Mouse (Mus musculus) embryonic facial prominence, embryonic 12.5 days (tissue): ENCODE measurements around the gene Fbxo2. TPM values are rescaled to one million over a fixed set of nuclear protein-coding genes. Genes with fewer than 3 reads are reported as not detected.

ENCODE experiments used
- ATAC-seq: fragments of 200-750 bp; cut with Nextera tagmentation; 2 replicates; pipeline ENCODE4 v1.8.0; 2017; ENCODE audit not compliant: insufficient number of reproducible peaks, insufficient read depth, low FRiP score, low TSS enrichment
- H3K27ac ChIP-seq: fragments of 300-500 bp; sonication (generic); 2 replicates; pipeline ENCODE4 v1.5.1; 2016; ENCODE audit warnings: mild to moderate bottlenecking
- H3K27me3 ChIP-seq: fragments of 300-500 bp; sonication (generic); 2 replicates; pipeline ENCODE4 v1.6.1; 2016; ENCODE audit warnings: mild to moderate bottlenecking, moderate library complexity
- H3K36me3 ChIP-seq: fragments of 300-500 bp; sonication (generic); 2 replicates; pipeline ENCODE4 v1.6.1; 2016; ENCODE audit warnings: mild to moderate bottlenecking
- H3K4me1 ChIP-seq: fragments of 300-500 bp; sonication (generic); 2 replicates; pipeline ENCODE4 v1.6.1; 2016
- H3K4me2 ChIP-seq: fragments of 300-500 bp; sonication (generic); replicated peaks from 2 replicates; pipeline ENCODE4 v1.6.1; 2016; ENCODE audit warnings: mild to moderate bottlenecking, moderate library complexity
- H3K4me3 ChIP-seq: fragments of 300-500 bp; sonication (generic); 2 replicates; pipeline ENCODE4 v1.5.1; 2016; ENCODE audit warnings: mild to moderate bottlenecking
- H3K9ac ChIP-seq: fragments of 300-500 bp; sonication (generic); 2 replicates; pipeline ENCODE4 v1.6.1; 2016; ENCODE audit warnings: mild to moderate bottlenecking, moderate library complexity
- H3K9me3 ChIP-seq: fragments of 300-500 bp; sonication (generic); 2 replicates; pipeline ENCODE4 v1.6.1; 2016; ENCODE audit warnings: mild to moderate bottlenecking, moderate library complexity
- WGBS: fragments of 180-500 bp; shearing (Covaris S2); methylation state at CpG from one replicate; pipeline ENCODE4 v1.1.7; 2016; 5-methylcytosine and 5-hydroxymethylcytosine counted together
- polyA plus RNA-seq: library from polyadenylated mRNA; unstranded; fragments of >200 nt; fragmentation: Nextera tagmentation; extraction: Ambion mirVana; gene quantifications from 2 replicates; pipeline ENCODE4 v1.2.1, GENCODE M21; 2016

Gene Fbxo2
- polyA plus RNA-seq, 1 experiment from 2014 or later = 4.1 TPM

GRCm38 (mm10) chr4:148128241-148128640 lies 32.2 kb upstream of the Fbxo2 start:
- Histone ChIP-seq H3K27ac (no peak overlapping the region), H3K4me3 (no peak overlapping the region), H3K4me2 (no peak overlapping the region), H3K27me3 (peaks cover 28% of the 10 kb centered on the region), H3K4me1 (peaks cover 6% of the 10 kb centered on the region; the same call in 1 of the 2 replicates), H3K36me3 (no peaks in the 10 kb centered on the region), H3K9ac (no peak overlapping the region), H3K9me3 (no peaks in the 10 kb centered on the region)
- 57% methylated on average over 1 of the region's 1 CpGs for WGBS
- ATAC-seq = no peak

DNA sequence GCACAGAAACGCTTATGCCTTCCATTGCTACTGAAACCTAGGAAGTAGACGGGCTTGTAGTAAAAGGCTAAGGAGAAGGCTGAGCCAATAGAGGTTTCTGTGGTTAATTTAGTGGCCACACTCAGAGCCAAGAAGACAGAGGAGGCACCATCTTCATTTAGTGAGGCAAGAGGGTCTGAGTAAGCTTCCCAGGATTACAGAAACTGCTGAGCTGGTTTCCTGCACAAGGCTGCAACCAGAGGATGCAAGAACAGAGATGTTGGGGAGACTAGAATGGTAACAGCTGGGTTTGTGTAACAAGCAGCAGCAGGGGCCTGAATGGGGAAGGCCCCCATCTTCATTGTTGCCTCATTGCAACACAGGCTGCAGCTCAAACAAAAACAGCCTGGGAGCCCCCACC lies 31.7 kb upstream of the Fbxo2 start:
- Histone ChIP-seq H3K27me3 (peaks cover 28% of the 10 kb centered on the region), H3K9ac (no peak overlapping the region), H3K27ac (no peak overlapping the region), H3K4me2 (no peak overlapping the region), H3K9me3 (no peaks in the 10 kb centered on the region), H3K4me1 (peaks cover 6% of the 10 kb centered on the region; the same call in 1 of the 2 replicates), H3K4me3 (no peak overlapping the region), H3K36me3 (no peaks in the 10 kb centered on the region)
- ATAC-seq = no peak
- WGBS = 75% methylated on average over 2 of the region's 2 CpGs

DNA sequence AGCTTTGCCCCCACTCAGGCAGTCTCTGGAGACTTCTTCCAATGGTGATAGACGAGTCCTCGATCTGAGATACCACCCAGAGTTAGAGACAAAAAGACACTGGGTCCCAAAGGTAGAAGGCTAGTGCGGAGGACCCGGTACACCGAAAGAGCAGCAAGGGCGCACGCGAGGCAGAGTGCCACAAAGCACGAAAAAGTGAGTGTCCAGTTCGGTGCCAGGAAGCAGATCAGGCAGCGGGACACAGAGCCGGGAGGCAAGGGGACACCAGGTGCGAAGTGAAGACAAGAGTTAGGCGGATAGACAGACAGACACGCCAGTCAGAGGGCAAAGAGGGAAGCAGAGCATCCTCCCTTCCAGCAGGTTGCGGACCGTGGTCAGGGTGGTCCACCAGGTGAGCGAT lies 30.3 kb upstream of the Fbxo2 start, which contains the start of gene Mad2l2:
Gene Mad2l2 (plus strand): TSS at position 252 of the 400 bp plus-strand sequence.
- no peaks in the 10 kb centered on the region for H3K9me3 ChIP-seq
- peak within 1 kb of the TSS; percentile 88 for H3K9ac ChIP-seq
- under 1% methylated on average over 18 of the region's 18 CpGs for WGBS
- peak within 1 kb of the TSS; percentile 90 for H3K4me2 ChIP-seq
- peak within 1 kb of the TSS; percentile 80 for H3K4me3 ChIP-seq
- H3K36me3 ChIP-seq = no peaks in the 10 kb centered on the region
- ATAC-seq = no peak
- peaks cover 6% of the 10 kb centered on the region; the same call in 1 of the 2 replicates for H3K4me1 ChIP-seq
- H3K27me3 ChIP-seq = peaks cover 28% of the 10 kb centered on the region
- peak within 1 kb of the TSS; percentile 81 for H3K27ac ChIP-seq

GRCm38 (mm10) chr4:148130561-148131413 lies 29.6 kb upstream of the Fbxo2 start, which contains the start of gene Draxin:
Gene Draxin, minus strand, starts transcription at chr4:148130698.
- H3K4me1 ChIP-seq = peaks cover 6% of the 10 kb centered on the region; the same call in 1 of the 2 replicates

DNA sequence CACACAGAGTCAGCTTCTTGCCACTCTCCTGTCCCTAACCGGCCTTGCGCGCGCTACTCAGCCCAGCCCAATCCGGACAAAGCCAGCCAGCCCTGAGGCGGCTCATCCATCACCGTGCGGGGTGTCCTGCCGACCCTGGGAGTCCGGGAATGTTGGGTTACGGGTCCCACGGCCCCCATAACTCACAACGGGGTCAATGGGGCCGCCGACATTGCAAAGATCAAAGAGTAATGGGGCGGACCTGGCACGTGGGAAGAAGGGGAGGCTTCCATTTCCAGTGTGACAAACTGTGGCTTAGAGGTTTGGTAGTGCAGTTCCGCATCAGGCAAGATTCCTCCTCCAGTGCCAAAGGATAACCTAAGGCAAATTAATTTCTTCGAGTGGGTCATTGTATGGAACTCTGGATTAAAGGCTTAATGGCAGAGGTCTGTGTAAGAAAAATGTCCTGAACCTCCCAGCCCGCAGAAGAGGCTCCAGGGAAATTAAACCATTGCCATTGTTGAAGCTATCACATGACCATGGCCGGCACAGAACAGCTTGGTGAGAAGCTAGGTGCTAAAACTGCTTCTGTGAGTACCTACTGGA lies 28.8 kb upstream of the Fbxo2 start:
- H3K27me3 ChIP-seq = peaks cover 28% of the 10 kb centered on the region
- no peaks in the 10 kb centered on the region for H3K9me3 ChIP-seq
- peak overlapping the region; percentile 80 for H3K4me3 ChIP-seq
- H3K9ac ChIP-seq = peak overlapping the region; percentile 88
- under 1% methylated on average over 21 of the region's 21 CpGs for WGBS
- ATAC-seq = 0 out of 2 replicates have a peak, but pooled peaks have one; percentile 14
- peak overlapping the region; percentile 81 for H3K27ac ChIP-seq
- H3K4me2 ChIP-seq = peak overlapping the region; percentile 90
- no peaks in the 10 kb centered on the region for H3K36me3 ChIP-seq
- H3K4me1 ChIP-seq = peaks cover 6% of the 10 kb centered on the region; the same call in 1 of the 2 replicates

More at GRCm38 (mm10) chr4:148130561-148131413, 29.6 kb upstream of the Fbxo2 start, which contains the start of gene Draxin:
- ATAC-seq = peak; percentile 85
- 1% methylated on average over 81 of the region's 87 CpGs for WGBS
- Histone ChIP-seq H3K9ac (peak within 1 kb of the TSS; percentile 88), H3K27me3 (peaks cover 28% of the 10 kb centered on the region), H3K36me3 (no peaks in the 10 kb centered on the region), H3K27ac (peak within 1 kb of the TSS; percentile 81), H3K9me3 (no peaks in the 10 kb centered on the region), H3K4me2 (peak within 1 kb of the TSS; percentile 90), H3K4me3 (peak within 1 kb of the TSS; percentile 80)

DNA sequence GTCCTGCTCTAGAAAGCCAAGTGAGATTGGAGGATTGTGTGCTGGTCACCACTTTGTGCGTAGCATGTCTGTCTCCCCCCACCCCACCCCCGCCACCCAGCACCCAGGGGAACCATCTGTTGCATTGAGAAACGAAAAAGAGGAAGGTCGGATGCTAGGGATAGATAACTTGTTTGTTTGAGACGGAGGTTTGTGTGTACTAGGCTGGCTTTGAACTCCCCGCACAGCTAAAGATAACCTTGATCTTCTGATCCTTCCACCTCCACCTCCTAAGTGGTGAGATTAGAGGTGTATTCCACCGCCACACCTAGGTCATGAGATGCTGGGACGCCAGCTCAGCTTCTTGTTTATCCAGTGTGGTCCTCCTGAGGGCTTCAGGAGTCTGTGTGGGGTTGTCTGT lies 25.4 kb upstream of the Fbxo2 start:
- Histone ChIP-seq H3K27me3 (peaks cover 23% of the 10 kb centered on the region), H3K4me1 (peaks cover 12% of the 10 kb centered on the region), H3K4me3 (no peak overlapping the region), H3K4me2 (no peak overlapping the region), H3K36me3 (no peaks in the 10 kb centered on the region), H3K9me3 (no peaks in the 10 kb centered on the region), H3K27ac (no peak overlapping the region), H3K9ac (no peak overlapping the region)
- no peak for ATAC-seq
- 83% methylated on average over 8 of the region's 8 CpGs for WGBS

- Histone ChIP-seq H3K4me1 (peaks cover 6% of the 10 kb centered on the region; the same call in 1 of the 2 replicates), H3K4me3 (no peak overlapping the region), H3K27me3 (peaks cover 14% of the 10 kb centered on the region; the same call in 1 of the 2 replicates), H3K27ac (no peak overlapping the region), H3K36me3 (no peaks in the 10 kb centered on the region), H3K4me2 (no peak overlapping the region), H3K9ac (no peak overlapping the region), H3K9me3 (no peaks in the 10 kb centered on the region)
- WGBS = 72% methylated on average over 8 of the region's 8 CpGs
- ATAC-seq = no peak
These were observed 22.9 kb upstream of the Fbxo2 start for GRCm38 (mm10) chr4:148137503-148137902.

- under 1% methylated on average over 12 of the region's 12 CpGs for WGBS
- Histone ChIP-seq H3K36me3 (0 out of 2 replicates have a peak, but pooled peaks cover 8% of the 10 kb centered on the region), H3K4me1 (peaks cover 6% of the 10 kb centered on the region; the same call in 1 of the 2 replicates), H3K9ac (peak overlapping the region; percentile 42), H3K27ac (peak overlapping the region; percentile 89; the same call in 1 of the 2 replicates), H3K4me2 (peak overlapping the region; percentile 74), H3K9me3 (no peaks in the 10 kb centered on the region), H3K4me3 (peak overlapping the region; percentile 62), H3K27me3 (peaks cover 14% of the 10 kb centered on the region; the same call in 1 of the 2 replicates)
- no peak for ATAC-seq
These were observed 20.7 kb upstream of the Fbxo2 start for GRCm38 (mm10) chr4:148139767-148140097.

GRCm38 (mm10) chr4:148140098-148141011 lies 20.1 kb upstream of the Fbxo2 start:
- ATAC-seq = peak; percentile 79
- peak overlapping the region; percentile 62 for H3K4me3 ChIP-seq
- under 1% methylated on average over 65 of the region's 65 CpGs for WGBS
- H3K9me3 ChIP-seq = no peaks in the 10 kb centered on the region
- peaks cover 14% of the 10 kb centered on the region; the same call in 1 of the 2 replicates for H3K27me3 ChIP-seq
- peaks cover 14% of the 10 kb centered on the region for H3K36me3 ChIP-seq
- H3K27ac ChIP-seq = peak overlapping the region; percentile 89
- H3K9ac ChIP-seq = peak overlapping the region; percentile 64
- peak overlapping the region; percentile 74 for H3K4me2 ChIP-seq
- H3K4me1 ChIP-seq = peaks cover 6% of the 10 kb centered on the region; the same call in 1 of the 2 replicates

DNA sequence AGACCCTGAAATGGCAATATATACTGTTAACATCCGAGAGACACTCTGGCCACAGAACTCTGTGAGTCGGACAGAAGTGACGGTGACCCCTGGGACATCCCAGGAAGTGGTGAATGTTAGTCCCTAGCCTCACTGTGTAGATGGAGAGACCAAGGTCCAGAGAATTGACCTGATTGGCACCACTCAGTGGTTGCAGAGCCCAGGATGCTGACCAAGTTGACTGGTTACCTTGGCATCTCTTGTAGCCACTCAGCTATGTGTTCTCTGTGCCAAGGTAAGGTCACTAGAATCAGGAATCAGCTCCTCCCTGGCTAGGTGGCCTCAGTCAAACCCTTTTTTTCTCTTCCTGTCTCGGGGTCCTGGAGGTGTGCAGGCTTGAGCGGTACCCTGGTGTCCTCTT lies 16.7 kb upstream of the Fbxo2 start:
- H3K27ac ChIP-seq = no peak overlapping the region
- H3K9ac ChIP-seq = no peak overlapping the region
- peaks cover 3% of the 10 kb centered on the region; the same call in 1 of the 2 replicates for H3K27me3 ChIP-seq
- no peak for ATAC-seq
- no peak overlapping the region for H3K4me3 ChIP-seq
- WGBS = 85% methylated on average over 5 of the region's 5 CpGs
- peaks cover 6% of the 10 kb centered on the region; the same call in 1 of the 2 replicates for H3K4me1 ChIP-seq
- no peaks in the 10 kb centered on the region for H3K9me3 ChIP-seq
- H3K4me2 ChIP-seq = no peak overlapping the region
- H3K36me3 ChIP-seq = peaks cover 28% of the 10 kb centered on the region

DNA sequence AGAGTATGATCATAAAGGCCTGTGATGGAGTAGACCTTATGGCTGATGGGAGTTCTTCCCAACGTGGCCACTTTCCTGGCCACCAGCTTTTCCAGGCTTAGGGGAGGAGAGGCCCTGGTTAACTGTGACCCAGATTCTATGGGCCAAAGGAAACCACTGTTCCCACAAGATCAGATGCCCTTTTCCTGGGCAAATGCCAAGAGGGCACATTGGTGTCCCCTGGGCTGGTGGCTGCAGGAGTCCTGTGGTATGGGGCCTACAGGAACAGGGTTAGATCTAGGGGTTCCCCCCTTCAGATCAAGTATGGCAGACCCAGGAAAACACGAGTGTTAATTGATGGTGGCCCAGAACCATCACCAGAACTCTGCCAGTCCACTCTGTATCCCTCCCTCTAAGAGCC lies 12.7 kb upstream of the Fbxo2 start:
- no peak for ATAC-seq
- 87% methylated on average over 2 of the region's 2 CpGs for WGBS
- no peak overlapping the region for H3K27ac ChIP-seq
- peaks cover 31% of the 10 kb centered on the region for H3K36me3 ChIP-seq
- no peaks in the 10 kb centered on the region for H3K9me3 ChIP-seq
- H3K27me3 ChIP-seq = no peaks in the 10 kb centered on the region
- H3K4me2 ChIP-seq = no peak overlapping the region
- no peak overlapping the region for H3K9ac ChIP-seq
- H3K4me1 ChIP-seq = peaks cover 11% of the 10 kb centered on the region; the same call in 1 of the 2 replicates
- no peak overlapping the region for H3K4me3 ChIP-seq
